Mouse (Mus musculus): ENCODE measurements at regions not wholly inside any gene's neighbourhood (a gene's known extent, or its start where the extent isn't known, plus 50 kb on each side); places are given as distances from the start of the nearest gene placed in this dataset.

DNA sequence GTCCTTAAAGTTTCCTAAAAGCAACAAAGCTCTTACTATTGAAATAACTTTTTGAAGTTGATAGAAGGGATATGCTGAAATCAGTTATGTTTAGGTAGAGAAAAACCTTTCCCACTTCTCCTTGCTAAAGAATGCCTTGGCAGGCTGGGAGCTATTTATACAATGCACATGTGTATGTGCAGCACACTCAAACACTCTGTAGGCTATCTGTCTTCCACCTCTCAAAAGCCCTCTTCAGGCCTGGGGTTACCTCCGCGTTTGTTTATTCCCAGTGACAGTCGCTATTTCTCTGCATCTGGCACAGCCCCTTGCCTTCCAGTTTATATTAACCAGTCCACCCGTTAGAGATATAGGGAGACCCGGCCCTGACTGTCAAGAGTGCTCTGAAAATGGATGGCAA lies 66.3 kb upstream of the Lnx1 start:
- no peak for TF ChIP-seq POLR2A (IDR thresholded peaks at IDR 0.05; ENCODE audit: control insufficient read depth, low read depth, low read length)
- TF ChIP-seq CTCF (IDR thresholded peaks at IDR 0.05; ENCODE audit: control insufficient read depth, insufficient read depth, insufficient replicate concordance, low read depth, low read length), result no peak

All from testis, adult 2 months (tissue).